Mouse (Mus musculus) small intestine, adult 10 weeks (tissue): Measurements from ENCODE around the gene Fam181a. TPM values are rescaled to one million over a fixed set of nuclear protein-coding genes. Genes with fewer than 3 reads are reported as not detected.

ENCODE experiments used
- polyA plus RNA-seq: library from polyadenylated mRNA; stranded (reverse); fragments of 350-450 nt; fragmentation: Illumina TruSeq; extraction: RNeasy Lipid Tissue Mini Kit (QIAGEN cat#74804); gene quantifications from one replicate; pipeline ENCODE4 v1.2.3, GENCODE M21; 2014; ENCODE audit warnings: low replicate concordance

The Fam181a gene
- not detected for polyA plus RNA-seq

GRCm38 (mm10) chr12:103310744-103311267 is at the start of gene Fam181a:
Gene Fam181a (plus strand): TSS chr12:103310975.

DNA sequence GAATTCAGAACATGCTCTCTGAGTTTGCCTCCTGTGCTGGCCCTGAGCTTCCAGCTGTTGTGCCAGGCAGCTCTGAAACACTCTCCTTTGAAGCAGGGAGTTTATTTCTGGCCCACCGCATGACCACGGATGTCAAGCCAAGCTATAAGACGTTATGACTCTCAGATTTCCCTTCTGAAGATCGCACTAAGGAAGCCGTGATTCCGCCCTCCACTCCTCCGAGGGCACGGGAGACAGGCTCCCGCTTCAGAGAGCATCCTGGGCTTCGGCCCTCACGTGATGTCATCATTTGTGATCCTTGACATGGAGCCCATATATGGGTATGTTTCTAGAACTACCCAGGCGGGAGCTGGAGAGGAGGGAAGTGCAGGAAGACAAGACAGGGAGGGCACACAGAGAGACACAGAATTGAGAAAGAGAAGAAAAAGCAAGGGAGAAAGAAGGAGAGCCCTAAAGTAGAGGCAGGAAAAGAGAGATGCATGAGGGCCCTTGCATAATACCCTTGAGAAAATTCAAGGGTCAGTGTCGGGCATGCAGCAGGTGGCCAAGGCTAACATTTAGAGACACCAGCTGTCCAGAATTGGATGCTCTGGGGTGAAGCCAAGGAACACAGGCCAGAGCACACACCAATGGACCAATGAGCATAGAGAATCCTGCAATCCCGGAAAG is 45.1 kb downstream of the Fam181a start, which contains the start of gene Asb2:
Gene Asb2, minus strand, starts transcription at position 256 of the 669 bp plus-strand sequence.

Other genes with a start within 250 kb of the Fam181a start
- not detected for gene Prima1, start 68.8 kb upstream of the Fam181a start, polyA plus RNA-seq
- gene Asb2, start 45.0 kb downstream of the Fam181a start, polyA plus RNA-seq, result 0.45 TPM
- gene Otub2, start 77.7 kb downstream of the Fam181a start, polyA plus RNA-seq, result 0.52 TPM
- not detected for gene 9330161L09Rik, start 96.8 kb downstream of the Fam181a start, polyA plus RNA-seq
- 9.5 TPM for gene Ddx24, start 114.9 kb downstream of the Fam181a start, polyA plus RNA-seq
- 26.1 TPM for gene Ifi27, start 123.2 kb downstream of the Fam181a start, polyA plus RNA-seq
- 6.3 TPM for gene Ifi27l2a, start 132.7 kb downstream of the Fam181a start, polyA plus RNA-seq
- 301 TPM for gene Ifi27l2b, start 146.2 kb downstream of the Fam181a start, polyA plus RNA-seq
- gene Ppp4r4, start 221.3 kb downstream of the Fam181a start, polyA plus RNA-seq, result 0.56 TPM